14 mouse cellular contexts compared by ENCODE assay signal in genomic region chr8:46888575-46888974, GRCm38 (mm10).
DNase-seq lines count a peak whose midpoint lies in the region; ATAC-seq lines count a peak whose summit lies in the region.
"Had no signal": no experiment of that assay in that cellular context is flagged by ENCODE, and none has a peak within 500 bp of the region (broad histone marks: within the 10 kb centered on the region; RNA-seq: fewer than 3 reads in every experiment).

No protein-coding gene starts in this region.

- H3K4me3 ChIP-seq in intestine, embryonic 16.5 days (ENCODE audit: low read length), result no peak overlapping the region
- H3K4me3 ChIP-seq in intestine, embryonic 15.5 days (replicated peaks), result no peak overlapping the region
- no peak overlapping the region for H3K4me3 ChIP-seq in lung, embryonic 15.5 days
- H3K4me3 ChIP-seq: limb, embryonic 13.5 days had no signal

- 45% methylated on average over 4 of the region's 4 CpGs for whole genome bisulfite sequencing in intestine, embryonic 16.5 days
- WGBS in intestine, embryonic 15.5 days, result 43% methylated on average over 4 of the region's 4 CpGs
- WGBS in lung, embryonic 15.5 days, result 7% methylated on average over 4 of the region's 4 CpGs

- H3K36me3 ChIP-seq in intestine, embryonic 16.5 days (ENCODE audit: control insufficient read depth, insufficient read depth, low read length), result no peaks in the 10 kb centered on the region
- no peaks in the 10 kb centered on the region for H3K36me3 ChIP-seq in intestine, embryonic 15.5 days
- no peaks in the 10 kb centered on the region for H3K36me3 ChIP-seq in lung, embryonic 15.5 days
- H3K36me3 ChIP-seq: limb, embryonic 13.5 days had no signal

- H3K4me1 ChIP-seq in intestine, embryonic 16.5 days (ENCODE audit: control insufficient read depth, insufficient read depth, low read length), result peaks cover 17% of the 10 kb centered on the region
- peaks cover 12% of the 10 kb centered on the region for H3K4me1 ChIP-seq in intestine, embryonic 15.5 days (replicated peaks)
- H3K4me1 ChIP-seq in lung, embryonic 15.5 days, result peaks cover 34% of the 10 kb centered on the region

- H3K4me2 ChIP-seq in intestine, embryonic 16.5 days (ENCODE audit: low read depth, low read length), result no peak overlapping the region
- H3K4me2 ChIP-seq in intestine, embryonic 15.5 days (replicated peaks), result no peak overlapping the region
- no peak overlapping the region for H3K4me2 ChIP-seq in lung, embryonic 15.5 days
- H3K4me2 ChIP-seq: limb, embryonic 13.5 days had no signal

- H3K9me3 ChIP-seq in intestine, embryonic 16.5 days (ENCODE audit: control insufficient read depth, low read length), result no peaks in the 10 kb centered on the region
- H3K9me3 ChIP-seq in intestine, embryonic 15.5 days, result no peaks in the 10 kb centered on the region
- no peaks in the 10 kb centered on the region for H3K9me3 ChIP-seq in lung, embryonic 15.5 days
- H3K9me3 ChIP-seq: limb, embryonic 13.5 days had no signal

- no peaks in the 10 kb centered on the region for H3K27me3 ChIP-seq in intestine, embryonic 16.5 days (replicated peaks; ENCODE audit: control insufficient read depth, insufficient read depth, low read length)
- H3K27me3 ChIP-seq in intestine, embryonic 15.5 days (replicated peaks), result no peaks in the 10 kb centered on the region
- H3K27me3 ChIP-seq in lung, embryonic 15.5 days, result no peaks in the 10 kb centered on the region
- H3K27me3 ChIP-seq: CH12.LX; limb, embryonic 13.5 days had no signal

- ATAC-seq in intestine, embryonic 16.5 days, result no peak; the same call in 1 of the 2 replicates
- no peak for ATAC-seq in intestine, embryonic 15.5 days
- ATAC-seq in lung, embryonic 15.5 days (ENCODE audit: borderline replicate concordance, extremely low read depth, low FRiP score, low TSS enrichment), result peak; percentile 64; the same call in 1 of the 2 replicates

- H3K27ac ChIP-seq in intestine, embryonic 16.5 days (ENCODE audit: low read length), result 0 out of 2 replicates have a peak overlapping the region, but pooled peaks have one; percentile 12
- no peak overlapping the region for H3K27ac ChIP-seq in intestine, embryonic 15.5 days
- peak overlapping the region; percentile 67 for H3K27ac ChIP-seq in lung, embryonic 15.5 days
- H3K27ac ChIP-seq: limb, embryonic 13.5 days had no signal

- no peak overlapping the region for H3K9ac ChIP-seq in intestine, embryonic 16.5 days (ENCODE audit: low read depth, low read length)
- no peak overlapping the region for H3K9ac ChIP-seq in intestine, embryonic 15.5 days
- no peak overlapping the region for H3K9ac ChIP-seq in lung, embryonic 15.5 days
- H3K9ac ChIP-seq: limb, embryonic 13.5 days had no signal

- peak; percentile 41 for DNase-seq in adipocyte (ENCODE audit: low spot score)
- peak; percentile 35 to 56 for DNase-seq in heart, adult 9 months (ENCODE audit: low spot score in 2 of 2)
- DNase-seq in thymus, postnatal 4 days, result no peak
- DNase-seq in frontal cortex, postnatal 25 days (ENCODE audit: low spot score in 2 of 2), result no peak
- no peak for DNase-seq in thymus, adult 18-20 months
- DNase-seq: cerebellum, adult 18-20 months; gastrocnemius, postnatal 25 days; kidney, postnatal 36 days; right cerebral cortex, postnatal 25 days had no signal

Comparison
In these comparisons a context has a peak if more than half of its experiments do, and no peak if none do; other contexts are left out.
1. DNase-seq: peak in adipocyte (single experiment) and heart, adult 9 months (2 of 2); none in thymus, postnatal 4 days (single experiment), frontal cortex, postnatal 25 days (0 of 2) and thymus, adult 18-20 months (0 of 2).